7 mouse cellular contexts compared by ENCODE assay signal in the genomic region with DNA sequence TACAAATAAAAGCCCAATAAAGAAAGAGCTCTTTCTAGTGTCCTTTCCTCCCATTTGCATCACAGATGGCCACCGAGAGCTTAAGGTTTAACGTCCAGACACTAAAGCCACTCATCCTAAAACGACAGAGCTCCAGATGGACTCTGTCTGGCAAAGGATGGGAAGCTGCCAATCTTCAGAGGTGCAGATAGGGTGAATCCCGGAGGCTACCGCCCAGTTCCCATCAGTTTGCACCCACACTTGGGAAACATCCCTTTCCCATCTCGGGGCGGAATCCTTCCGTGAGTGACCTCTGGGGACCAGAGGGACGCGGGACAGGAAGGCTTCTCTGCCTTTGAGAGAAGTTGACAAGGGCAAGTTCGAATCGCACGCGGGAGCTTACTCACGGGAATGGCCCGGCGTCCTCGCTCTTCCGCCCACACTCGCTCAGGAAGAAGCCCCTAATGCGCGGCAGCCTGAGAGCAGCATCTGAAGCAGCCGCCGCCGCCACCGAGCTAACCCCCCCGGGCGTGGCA. TPM values are rescaled to one million over a fixed set of nuclear protein-coding genes. Genes with fewer than 3 reads are reported as not detected.
DNase-seq lines count a peak whose midpoint lies in the region; ATAC-seq and TF ChIP-seq lines count a peak whose summit lies in the region.

No protein-coding gene starts in this region.

- no peaks in the 10 kb centered on the region for H3K27me3 ChIP-seq in lung, postnatal 0 days (replicated peaks; ENCODE audit: insufficient read depth, low read length)
- H3K27me3 ChIP-seq in embryonic facial prominence, embryonic 14.5 days (replicated peaks; ENCODE audit: control insufficient read depth, insufficient read depth, low read length) = no peaks in the 10 kb centered on the region
- H3K27me3 ChIP-seq in intestine, postnatal 0 days (replicated peaks; ENCODE audit: control insufficient read depth, insufficient read depth, low read length) = no peaks in the 10 kb centered on the region

- H3K36me3 ChIP-seq in lung, postnatal 0 days (ENCODE audit: insufficient read depth, low read length) = no peaks in the 10 kb centered on the region
- H3K36me3 ChIP-seq in embryonic facial prominence, embryonic 14.5 days (ENCODE audit: control insufficient read depth, insufficient read depth, low read length) = no peaks in the 10 kb centered on the region
- H3K36me3 ChIP-seq in intestine, postnatal 0 days (ENCODE audit: control insufficient read depth, insufficient read depth) = no peaks in the 10 kb centered on the region

- ATAC-seq in lung, postnatal 0 days = peak; percentile 18; the same call in 1 of the 2 replicates
- no peak for ATAC-seq in embryonic facial prominence, embryonic 14.5 days (ENCODE audit: low read depth)
- ATAC-seq in intestine, postnatal 0 days = peak; percentile 32

- peak overlapping the region; percentile 61 for H3K9ac ChIP-seq in lung, postnatal 0 days (replicated peaks; ENCODE audit: low read depth)
- H3K9ac ChIP-seq in embryonic facial prominence, embryonic 14.5 days (ENCODE audit: low read depth, low read length) = peak overlapping the region; percentile 90
- H3K9ac ChIP-seq in intestine, postnatal 0 days (ENCODE audit: low read depth, low read length) = peak overlapping the region; percentile 87

- H3K27ac ChIP-seq in lung, postnatal 0 days (ENCODE audit: low read length) = peak overlapping the region; percentile 86
- H3K27ac ChIP-seq in embryonic facial prominence, embryonic 14.5 days (replicated peaks; ENCODE audit: low read depth, low read length) = peak overlapping the region; percentile 77
- H3K27ac ChIP-seq in intestine, postnatal 0 days (ENCODE audit: low read depth, low read length) = peak overlapping the region; percentile 66
- peak overlapping the region; percentile 66 for H3K27ac ChIP-seq in olfactory bulb, adult 2 months (ENCODE audit: insufficient read depth, low read depth, low read length)

- H3K4me3 ChIP-seq in lung, postnatal 0 days (ENCODE audit: low read depth, low read length) = peak overlapping the region; percentile 78
- peak overlapping the region; percentile 92 for H3K4me3 ChIP-seq in embryonic facial prominence, embryonic 14.5 days (ENCODE audit: low read depth, low read length)
- peak overlapping the region; percentile 95 for H3K4me3 ChIP-seq in intestine, postnatal 0 days (ENCODE audit: low read depth, low read length)
- peak overlapping the region; percentile 75 for H3K4me3 ChIP-seq in olfactory bulb, adult 2 months (ENCODE audit: insufficient read depth, low read depth, low read length)

- H3K9me3 ChIP-seq in lung, postnatal 0 days (ENCODE audit: low read length) = no peaks in the 10 kb centered on the region
- no peaks in the 10 kb centered on the region for H3K9me3 ChIP-seq in embryonic facial prominence, embryonic 14.5 days (ENCODE audit: control insufficient read depth, low read length)
- no peaks in the 10 kb centered on the region for H3K9me3 ChIP-seq in intestine, postnatal 0 days (ENCODE audit: control insufficient read depth)

- no peak for TF ChIP-seq EP300 in lung, postnatal 0 days (IDR thresholded peaks at IDR 0.05)

- WGBS in lung, postnatal 0 days = under 1% methylated on average over 28 of the region's 28 CpGs
- WGBS in embryonic facial prominence, embryonic 14.5 days = under 1% methylated on average over 28 of the region's 28 CpGs
- under 1% methylated on average over 28 of the region's 28 CpGs for WGBS in intestine, postnatal 0 days
- WGBS in olfactory bulb, adult 2 months = under 1% methylated on average over 28 of the region's 28 CpGs

- peak overlapping the region; percentile 77 for H3K4me2 ChIP-seq in lung, postnatal 0 days (replicated peaks; ENCODE audit: low read depth, low read length)
- H3K4me2 ChIP-seq in embryonic facial prominence, embryonic 14.5 days (ENCODE audit: low read depth, low read length) = peak overlapping the region; percentile 80
- H3K4me2 ChIP-seq in intestine, postnatal 0 days (replicated peaks; ENCODE audit: low read depth) = peak overlapping the region; percentile 84

- TF ChIP-seq CTCF in lung, postnatal 0 days (IDR thresholded peaks at IDR 0.05) = 0 out of 2 replicates have a peak, but pooled peaks have one; percentile 8
- TF ChIP-seq CTCF in intestine, postnatal 0 days (IDR thresholded peaks at IDR 0.05; ENCODE audit: low read depth) = no peak
- TF ChIP-seq CTCF in olfactory bulb, adult 2 months (IDR thresholded peaks at IDR 0.05; ENCODE audit: insufficient read depth, low read depth, low read length) = peak; percentile 25; the same call in 1 of the 2 replicates

- peak; percentile 76 for DNase-seq in lung, postnatal 0 days (ENCODE audit: low spot score)
- no peak for DNase-seq in lung, adult 18-20 months
- DNase-seq in embryonic facial prominence, embryonic 14.5 days (ENCODE audit: low spot score) = no peak
- DNase-seq in testis, postnatal 14 days (ENCODE audit: low spot score) = no peak
- DNase-seq in Muller cell, postnatal 12 days (ENCODE audit: inconsistent ontology term) = no peak

- H3K4me1 ChIP-seq in lung, postnatal 0 days (ENCODE audit: insufficient read depth, low read depth, low read length) = peaks cover 5% of the 10 kb centered on the region; the same call in 1 of the 2 replicates
- H3K4me1 ChIP-seq in embryonic facial prominence, embryonic 14.5 days (ENCODE audit: control insufficient read depth, insufficient read depth, low read length) = peaks cover 18% of the 10 kb centered on the region
- 0 out of 2 replicates have a peak, but pooled peaks cover 5% of the 10 kb centered on the region for H3K4me1 ChIP-seq in intestine, postnatal 0 days (replicated peaks; ENCODE audit: control insufficient read depth, insufficient read depth, low read length)
- peaks cover 2% of the 10 kb centered on the region for H3K4me1 ChIP-seq in olfactory bulb, adult 2 months (ENCODE audit: control insufficient read depth, insufficient read depth, low read length)

- peak; percentile 88 for TF ChIP-seq POLR2A in olfactory bulb, adult 2 months (IDR thresholded peaks at IDR 0.05; ENCODE audit: insufficient read depth, low read depth, low read length)

RNA-seq across cellular contexts. Expression of gene Trak2, which starts 0.3 kb away (rescaled TPM):
- polyA plus RNA-seq in lung, postnatal 0 days (2015; fragmentation: Nextera tagmentation; extraction: Ambion mirVana) = 10.1 and 12.3 TPM in 2 replicates
- 12.7 and 13.4 TPM in 2 replicates for polyA plus RNA-seq in embryonic facial prominence, embryonic 14.5 days (2014; fragmentation: Nextera tagmentation; extraction: Ambion mirVana)
- 5.4 and 5.8 TPM in 2 replicates for polyA plus RNA-seq in intestine, postnatal 0 days (2015; fragmentation: Nextera tagmentation; extraction: Ambion mirVana)
- 153 and 407 TPM in 2 replicates for polyA plus RNA-seq in olfactory bulb, adult 2 months (2012; ENCODE audit: insufficient read depth, insufficient read length, low replicate concordance, missing spikeins)

RNA-seq across cellular contexts. Expression of gene Stradb, which starts 0.4 kb away (rescaled TPM):
- polyA plus RNA-seq in lung, postnatal 0 days (2015; fragmentation: Nextera tagmentation; extraction: Ambion mirVana) = 19.8 and 21.6 TPM in 2 replicates
- polyA plus RNA-seq in embryonic facial prominence, embryonic 14.5 days (2014; fragmentation: Nextera tagmentation; extraction: Ambion mirVana) = 32.3 and 32.5 TPM in 2 replicates
- 13.1 and 13.9 TPM in 2 replicates for polyA plus RNA-seq in intestine, postnatal 0 days (2015; fragmentation: Nextera tagmentation; extraction: Ambion mirVana)
- polyA plus RNA-seq in olfactory bulb, adult 2 months (2012; ENCODE audit: insufficient read depth, insufficient read length, low replicate concordance, missing spikeins) = not detected in 2 replicates

Comparison
In these comparisons a context has a peak if more than half of its experiments do, and no peak if none do; other contexts are left out.
1. RNA of gene Trak2, which starts 0.3 kb away (polyA plus RNA-seq): 153 to 407 TPM in olfactory bulb, adult 2 months; 12.7 to 13.4 TPM in embryonic facial prominence, embryonic 14.5 days, 10.1 to 12.3 TPM in lung, postnatal 0 days and 5.4 to 5.8 TPM in intestine, postnatal 0 days; every median in the first group is over 10 times any median in the second.
2. Peak in every context shown above with its lines, with median percentiles within 50 percentile points of each other: H3K27ac ChIP-seq, H3K4me2 ChIP-seq, H3K4me3 ChIP-seq and H3K9ac ChIP-seq.